In genomic region chr8:126540298-126540697, GRCm38 (mm10) we compare ENCODE assay signal across 14 mouse cellular contexts. TPM values are rescaled to one million over a fixed set of nuclear protein-coding genes. Genes with fewer than 3 reads are reported as not detected.
DNase-seq lines count a peak whose midpoint lies in the region; ATAC-seq and TF ChIP-seq lines count a peak whose summit lies in the region.
"Had no signal": no experiment of that assay in that cellular context is flagged by ENCODE, and none has a peak within 500 bp of the region (broad histone marks: within the 10 kb centered on the region; RNA-seq: fewer than 3 reads in every experiment).

No protein-coding gene starts in this region.

- no peak for ATAC-seq in heart, embryonic 15.5 days (replicated peaks; ENCODE audit: insufficient number of reproducible peaks, insufficient read depth, low FRiP score, low read depth)
- no peak for ATAC-seq in midbrain, embryonic 13.5 days

- intact Hi-C loops in heart, postnatal 14 days (cut with DNase I), result no loop called here

- peak; percentile 41 for DNase-seq in adrenal gland, postnatal 10 days
- no peak for DNase-seq in adrenal gland, postnatal 25 days
- DNase-seq in heart, postnatal 14 days, result no peak
- DNase-seq in 3134 (ENCODE audit: extremely low read depth, insufficient read length, low spot score), result peak; percentile 51
- no peak for DNase-seq in lung, adult 2 months
- no peak for DNase-seq in frontal cortex, postnatal 14 days (ENCODE audit: low spot score in 2 of 2)
- DNase-seq: B cell, adult 2 months; embryo, embryonic 11 days; thymus, postnatal 4 days had no signal

- H3K27me3 ChIP-seq in heart, embryonic 15.5 days, result no peaks in the 10 kb centered on the region
- no peaks in the 10 kb centered on the region for H3K27me3 ChIP-seq in midbrain, embryonic 13.5 days
- H3K27me3 ChIP-seq: neural tube, embryonic 12.5 days had no signal

- no peak for TF ChIP-seq CTCF in lung, adult 2 months (IDR thresholded peaks at IDR 0.05; ENCODE audit: insufficient read depth, low read length)

- peak overlapping the region; percentile 99; the same call in 1 of the 2 replicates for H3K27ac ChIP-seq in heart, embryonic 15.5 days
- peak overlapping the region; percentile 98 for H3K27ac ChIP-seq in midbrain, embryonic 13.5 days
- H3K27ac ChIP-seq: left cerebral cortex, adult 2 months had no signal

- WGBS in heart, embryonic 15.5 days, result 76% methylated on average over 5 of the region's 5 CpGs
- 90% methylated on average over 5 of the region's 5 CpGs for WGBS in midbrain, embryonic 13.5 days
- 66% methylated on average over 5 of the region's 5 CpGs for WGBS in lung, adult 2 months

- no peak overlapping the region for H3K4me2 ChIP-seq in heart, embryonic 15.5 days
- H3K4me2 ChIP-seq in midbrain, embryonic 13.5 days (replicated peaks), result no peak overlapping the region
- H3K4me2 ChIP-seq: liver, embryonic 11.5 days had no signal

- H3K4me1 ChIP-seq in heart, embryonic 15.5 days (replicated peaks), result peaks cover 69% of the 10 kb centered on the region
- H3K4me1 ChIP-seq in midbrain, embryonic 13.5 days (replicated peaks), result peaks cover 54% of the 10 kb centered on the region
- H3K4me1 ChIP-seq in lung, adult 2 months (ENCODE audit: control insufficient read depth, insufficient read depth, low read length), result peaks cover 17% of the 10 kb centered on the region

- H3K9me3 ChIP-seq in heart, embryonic 15.5 days (replicated peaks), result no peaks in the 10 kb centered on the region
- no peaks in the 10 kb centered on the region for H3K9me3 ChIP-seq in midbrain, embryonic 13.5 days
- H3K9me3 ChIP-seq: neural tube, embryonic 12.5 days had no signal

- no peaks in the 10 kb centered on the region for H3K36me3 ChIP-seq in heart, embryonic 15.5 days
- no peaks in the 10 kb centered on the region for H3K36me3 ChIP-seq in midbrain, embryonic 13.5 days
- H3K36me3 ChIP-seq: neural tube, embryonic 12.5 days had no signal

- no peak overlapping the region for H3K4me3 ChIP-seq in heart, embryonic 15.5 days
- H3K4me3 ChIP-seq in midbrain, embryonic 13.5 days (replicated peaks), result no peak overlapping the region
- no peak overlapping the region for H3K4me3 ChIP-seq in lung, adult 2 months (replicated peaks; ENCODE audit: extremely low read depth, low read depth, low read length)
- H3K4me3 ChIP-seq: left cerebral cortex, adult 2 months; neural tube, embryonic 12.5 days had no signal

- H3K9ac ChIP-seq in heart, embryonic 15.5 days, result no peak overlapping the region
- no peak overlapping the region for H3K9ac ChIP-seq in midbrain, embryonic 13.5 days (replicated peaks)
- H3K9ac ChIP-seq: neural tube, embryonic 12.5 days had no signal

- TF ChIP-seq POLR2A in lung, adult 2 months (IDR thresholded peaks at IDR 0.05; ENCODE audit: borderline replicate concordance, extremely low read depth, low read depth, low read length), result no peak

RNA-seq across cellular contexts. Expression of gene Irf2bp2, which starts 53.5 kb away (rescaled TPM):
- total RNA-seq in adrenal gland, postnatal 10 days (2021), result 100 to 1,000 TPM in 1 of 2 experiments, 10 to 100 TPM in 1; 91.0 to 110 TPM
- total RNA-seq in adrenal gland, postnatal 25 days (2021), result 81.3 and 82.6 TPM in 2 replicates
- 10.3 and 10.4 TPM in 2 replicates for polyA plus RNA-seq in heart, embryonic 15.5 days (2015; fragmentation: Nextera tagmentation; extraction: Ambion mirVana)
- total RNA-seq in heart, postnatal 14 days (2021), result 100 to 1,000 TPM; 124 to 140 TPM
- 8.3 and 9.2 TPM in 2 replicates for polyA plus RNA-seq in midbrain, embryonic 13.5 days (2015; fragmentation: Nextera tagmentation; extraction: Ambion mirVana)
- 81.2 and 127 TPM in 2 replicates for polyA plus RNA-seq in lung, adult 2 months (2012; rRNA removed)

Comparison
In these comparisons a context has a peak if more than half of its experiments do, and no peak if none do; other contexts are left out.
1. DNase-seq: peak in adrenal gland, postnatal 10 days (single experiment) and 3134 (single experiment); none in adrenal gland, postnatal 25 days (single experiment), heart, postnatal 14 days (0 of 2), lung, adult 2 months (single experiment) and frontal cortex, postnatal 14 days (0 of 2).